Mouse (Mus musculus): ENCODE measurements at regions not wholly inside any gene's neighbourhood (a gene's known extent, or its start where the extent isn't known, plus 50 kb on each side); places are given as distances from the start of the nearest gene placed in this dataset.

DNA sequence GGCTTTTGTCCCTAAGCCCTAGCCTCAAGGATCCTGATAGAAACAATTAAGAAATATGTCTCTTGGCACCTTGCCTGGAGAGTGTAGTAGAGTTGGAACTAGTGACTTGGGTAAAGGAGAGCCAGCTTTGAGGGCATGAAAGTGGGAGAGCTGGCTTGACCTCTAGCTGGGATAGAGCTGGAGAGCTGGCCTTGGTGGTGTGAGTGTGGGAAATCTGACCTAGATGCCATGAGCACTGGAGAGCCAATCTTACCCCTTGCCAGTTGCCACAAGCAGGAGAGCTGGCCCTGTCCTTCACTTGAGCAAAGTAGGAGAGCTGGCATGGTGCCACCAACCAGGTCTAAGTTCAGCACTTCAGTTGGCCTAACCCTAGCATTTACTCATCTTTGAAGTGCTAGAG lies 995.7 kb downstream of the Gsdmc2 start:
- Histone ChIP-seq H3K27ac (ENCODE audit: low read length) (no peak overlapping the region), H3K9ac (ENCODE audit: low read depth, low read length) (no peak overlapping the region), H3K4me2 (ENCODE audit: low read length) (no peak overlapping the region)

DNA sequence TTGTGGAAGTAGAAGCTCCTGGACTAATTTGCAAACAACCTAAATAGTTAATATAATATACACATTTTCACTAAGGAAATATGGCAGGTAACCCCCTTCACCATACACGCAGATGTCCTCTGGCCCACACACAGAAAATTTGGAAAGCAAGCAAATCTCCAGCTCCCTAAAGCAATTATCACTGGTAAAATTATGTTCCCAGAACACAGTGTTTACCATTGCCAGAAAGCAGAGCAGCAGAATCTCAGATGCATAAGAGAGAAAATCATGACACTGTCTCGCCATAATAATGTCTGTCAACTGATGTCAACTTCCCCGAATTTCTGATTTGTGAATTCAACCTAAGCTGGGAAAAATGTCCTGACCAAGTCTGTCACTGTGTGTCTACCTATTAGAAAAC lies 999.1 kb downstream of the Gsdmc2 start:
- H3K9me3 ChIP-seq (replicated peaks; ENCODE audit: control insufficient read depth, low read length, poor library complexity, severe bottlenecking) = no peaks in the 10 kb centered on the region
- WGBS = 87% methylated on average over 3 of the region's 3 CpGs
- no peaks in the 10 kb centered on the region for H3K27me3 ChIP-seq (ENCODE audit: control insufficient read depth, insufficient read depth, low read depth, low read length)
- H3K4me3 ChIP-seq (ENCODE audit: low read depth, low read length) = no peak overlapping the region
- ATAC-seq = no peak
- no peaks in the 10 kb centered on the region for H3K4me1 ChIP-seq (ENCODE audit: control insufficient read depth, insufficient read depth, low read length)
- H3K36me3 ChIP-seq (ENCODE audit: control insufficient read depth, insufficient read depth, low read length) = no peaks in the 10 kb centered on the region
- H3K9ac ChIP-seq (ENCODE audit: low read depth, low read length) = no peak overlapping the region
- no peak overlapping the region for H3K27ac ChIP-seq (ENCODE audit: low read length)
- no peak overlapping the region for H3K4me2 ChIP-seq (ENCODE audit: low read length)

More for the DNA sequence above, 995.7 kb downstream of the Gsdmc2 start:
- no peaks in the 10 kb centered on the region for H3K4me1 ChIP-seq (ENCODE audit: control insufficient read depth, insufficient read depth, low read length)
- H3K36me3 ChIP-seq (ENCODE audit: control insufficient read depth, insufficient read depth, low read length) = no peaks in the 10 kb centered on the region
- no peak for ATAC-seq
- no peak overlapping the region for H3K4me3 ChIP-seq (ENCODE audit: low read depth, low read length)
- no peaks in the 10 kb centered on the region for H3K27me3 ChIP-seq (ENCODE audit: control insufficient read depth, insufficient read depth, low read depth, low read length)
- H3K9me3 ChIP-seq (replicated peaks; ENCODE audit: control insufficient read depth, low read length, poor library complexity, severe bottlenecking) = no peaks in the 10 kb centered on the region

- H3K4me3 ChIP-seq (ENCODE audit: low read depth, low read length) = no peak overlapping the region
- no peaks in the 10 kb centered on the region for H3K27me3 ChIP-seq (ENCODE audit: control insufficient read depth, insufficient read depth, low read depth, low read length)
- H3K36me3 ChIP-seq (ENCODE audit: control insufficient read depth, insufficient read depth, low read length) = no peaks in the 10 kb centered on the region
- ATAC-seq = no peak
- H3K9me3 ChIP-seq (replicated peaks; ENCODE audit: control insufficient read depth, low read length, poor library complexity, severe bottlenecking) = no peaks in the 10 kb centered on the region
- H3K9ac ChIP-seq (ENCODE audit: low read depth, low read length) = no peak overlapping the region
- no peaks in the 10 kb centered on the region for H3K4me1 ChIP-seq (ENCODE audit: control insufficient read depth, insufficient read depth, low read length)
- H3K4me2 ChIP-seq (ENCODE audit: low read length) = no peak overlapping the region
- no peak overlapping the region for H3K27ac ChIP-seq (ENCODE audit: low read length)
Measured at GRCm38 (mm10) chr15:62825586-62825985, 1019.4 kb downstream of the Gsdmc2 start.

GRCm38 (mm10) chr15:62823861-62824518 lies 1021.0 kb downstream of the Gsdmc2 start:
- no peaks in the 10 kb centered on the region for H3K9me3 ChIP-seq (replicated peaks; ENCODE audit: control insufficient read depth, low read length, poor library complexity, severe bottlenecking)
- WGBS = 67% methylated on average over 1 of the region's 1 CpGs
- no peaks in the 10 kb centered on the region for H3K4me1 ChIP-seq (ENCODE audit: control insufficient read depth, insufficient read depth, low read length)
- no peak overlapping the region for H3K9ac ChIP-seq (ENCODE audit: low read depth, low read length)
- ATAC-seq = no peak
- no peak overlapping the region for H3K27ac ChIP-seq (ENCODE audit: low read length)
- no peaks in the 10 kb centered on the region for H3K27me3 ChIP-seq (ENCODE audit: control insufficient read depth, insufficient read depth, low read depth, low read length)
- H3K4me2 ChIP-seq (ENCODE audit: low read length) = no peak overlapping the region
- H3K36me3 ChIP-seq (ENCODE audit: control insufficient read depth, insufficient read depth, low read length) = no peaks in the 10 kb centered on the region
- no peak overlapping the region for H3K4me3 ChIP-seq (ENCODE audit: low read depth, low read length)

DNA sequence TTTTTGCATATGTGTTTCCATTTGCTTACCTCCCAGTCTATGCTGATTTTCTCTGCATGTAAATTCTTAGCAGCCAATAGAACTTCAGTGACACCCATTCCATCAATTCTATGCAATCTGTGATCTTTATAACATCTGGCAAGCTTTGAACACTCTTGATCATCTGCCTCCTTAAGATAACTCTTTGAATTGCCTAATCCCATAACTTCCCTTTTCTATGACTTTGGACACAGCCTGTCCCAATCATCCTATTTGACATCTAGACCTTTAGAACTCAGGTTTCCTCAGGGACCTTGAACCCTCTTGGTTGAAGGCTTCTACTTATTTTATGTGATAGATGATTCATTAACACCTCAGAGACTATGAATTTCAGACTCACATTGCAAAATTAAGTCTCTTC lies 1022.7 kb downstream of the Gsdmc2 start:
- Histone ChIP-seq H3K27me3 (ENCODE audit: control insufficient read depth, insufficient read depth, low read depth, low read length) (no peaks in the 10 kb centered on the region), H3K27ac (ENCODE audit: low read length) (no peak overlapping the region), H3K4me3 (ENCODE audit: low read depth, low read length) (no peak overlapping the region), H3K36me3 (ENCODE audit: control insufficient read depth, insufficient read depth, low read length) (no peaks in the 10 kb centered on the region), H3K9me3 (replicated peaks; ENCODE audit: control insufficient read depth, low read length, poor library complexity, severe bottlenecking) (no peaks in the 10 kb centered on the region), H3K4me2 (ENCODE audit: low read length) (no peak overlapping the region), H3K4me1 (ENCODE audit: control insufficient read depth, insufficient read depth, low read length) (no peaks in the 10 kb centered on the region), H3K9ac (ENCODE audit: low read depth, low read length) (no peak overlapping the region)
- ATAC-seq = no peak

DNA sequence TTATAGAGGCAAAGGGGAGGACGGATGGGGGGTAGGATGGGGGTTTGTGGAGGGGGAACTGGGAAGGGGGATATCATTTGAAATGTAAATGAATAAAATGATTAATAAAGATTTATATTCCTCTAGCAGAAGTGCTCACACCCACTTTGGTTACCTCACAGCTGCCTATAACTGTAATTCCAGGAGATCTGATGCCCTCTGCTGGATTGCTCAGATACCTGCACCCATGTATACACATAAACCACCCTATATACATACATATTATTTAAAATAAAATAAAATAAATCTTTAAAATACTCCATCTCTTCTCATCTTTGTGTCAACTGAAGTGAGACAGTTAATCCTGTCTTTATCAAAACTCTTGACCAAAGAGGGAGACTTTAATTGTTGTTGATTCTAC lies 1031.9 kb downstream of the Gsdmc2 start:
- no peaks in the 10 kb centered on the region for H3K9me3 ChIP-seq (replicated peaks; ENCODE audit: control insufficient read depth, low read length, poor library complexity, severe bottlenecking)
- H3K36me3 ChIP-seq (ENCODE audit: control insufficient read depth, insufficient read depth, low read length) = no peaks in the 10 kb centered on the region
- 95% methylated on average over 1 of the region's 1 CpGs for WGBS
- H3K27me3 ChIP-seq (ENCODE audit: control insufficient read depth, insufficient read depth, low read depth, low read length) = no peaks in the 10 kb centered on the region
- no peak overlapping the region for H3K27ac ChIP-seq (ENCODE audit: low read length)
- H3K9ac ChIP-seq (ENCODE audit: low read depth, low read length) = no peak overlapping the region
- no peak overlapping the region for H3K4me3 ChIP-seq (ENCODE audit: low read depth, low read length)
- no peak for ATAC-seq
- no peak overlapping the region for H3K4me2 ChIP-seq (ENCODE audit: low read length)
- no peaks in the 10 kb centered on the region for H3K4me1 ChIP-seq (ENCODE audit: control insufficient read depth, insufficient read depth, low read length)

DNA sequence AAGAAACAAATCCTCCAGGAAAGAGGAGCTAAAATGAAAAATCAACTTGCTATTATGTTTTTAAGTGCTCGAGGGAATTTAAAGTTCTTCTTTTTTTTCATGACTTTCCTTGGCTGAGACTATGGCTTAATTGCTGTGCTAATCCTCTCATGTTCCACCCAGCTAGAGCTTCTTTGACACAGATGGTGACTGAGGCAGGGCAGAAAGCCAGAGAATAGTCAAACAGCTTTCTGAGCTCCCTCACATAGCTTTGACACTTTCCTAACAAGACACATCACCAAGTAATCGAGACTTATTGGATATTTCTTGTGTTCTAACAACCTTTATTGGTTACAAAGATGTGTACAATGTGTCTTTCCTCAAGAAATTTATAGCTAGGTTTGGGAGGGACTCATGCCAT lies 1033.0 kb downstream of the Gsdmc2 start:
- H3K36me3 ChIP-seq (ENCODE audit: control insufficient read depth, insufficient read depth, low read length) = no peaks in the 10 kb centered on the region
- H3K9ac ChIP-seq (ENCODE audit: low read depth, low read length) = no peak overlapping the region
- H3K4me2 ChIP-seq (ENCODE audit: low read length) = no peak overlapping the region
- H3K4me3 ChIP-seq (ENCODE audit: low read depth, low read length) = no peak overlapping the region
- H3K9me3 ChIP-seq (replicated peaks; ENCODE audit: control insufficient read depth, low read length, poor library complexity, severe bottlenecking) = no peaks in the 10 kb centered on the region
- no peaks in the 10 kb centered on the region for H3K27me3 ChIP-seq (ENCODE audit: control insufficient read depth, insufficient read depth, low read depth, low read length)
- no peak overlapping the region for H3K27ac ChIP-seq (ENCODE audit: low read length)
- no peaks in the 10 kb centered on the region for H3K4me1 ChIP-seq (ENCODE audit: control insufficient read depth, insufficient read depth, low read length)
- WGBS = 42% methylated on average over 2 of the region's 2 CpGs
- no peak for ATAC-seq

- H3K27ac ChIP-seq (ENCODE audit: low read length) = no peak overlapping the region
- WGBS = 93% methylated on average over 3 of the region's 3 CpGs
- no peaks in the 10 kb centered on the region for H3K4me1 ChIP-seq (ENCODE audit: control insufficient read depth, insufficient read depth, low read length)
- no peaks in the 10 kb centered on the region for H3K27me3 ChIP-seq (ENCODE audit: control insufficient read depth, insufficient read depth, low read depth, low read length)
- no peaks in the 10 kb centered on the region for H3K9me3 ChIP-seq (replicated peaks; ENCODE audit: control insufficient read depth, low read length, poor library complexity, severe bottlenecking)
- H3K36me3 ChIP-seq (ENCODE audit: control insufficient read depth, insufficient read depth, low read length) = no peaks in the 10 kb centered on the region
- H3K4me2 ChIP-seq (ENCODE audit: low read length) = no peak overlapping the region
- H3K9ac ChIP-seq (ENCODE audit: low read depth, low read length) = no peak overlapping the region
- no peak for ATAC-seq
- H3K4me3 ChIP-seq (ENCODE audit: low read depth, low read length) = no peak overlapping the region
Measured at GRCm38 (mm10) chr15:62809320-62809719, 1035.7 kb downstream of the Gsdmc2 start.

DNA sequence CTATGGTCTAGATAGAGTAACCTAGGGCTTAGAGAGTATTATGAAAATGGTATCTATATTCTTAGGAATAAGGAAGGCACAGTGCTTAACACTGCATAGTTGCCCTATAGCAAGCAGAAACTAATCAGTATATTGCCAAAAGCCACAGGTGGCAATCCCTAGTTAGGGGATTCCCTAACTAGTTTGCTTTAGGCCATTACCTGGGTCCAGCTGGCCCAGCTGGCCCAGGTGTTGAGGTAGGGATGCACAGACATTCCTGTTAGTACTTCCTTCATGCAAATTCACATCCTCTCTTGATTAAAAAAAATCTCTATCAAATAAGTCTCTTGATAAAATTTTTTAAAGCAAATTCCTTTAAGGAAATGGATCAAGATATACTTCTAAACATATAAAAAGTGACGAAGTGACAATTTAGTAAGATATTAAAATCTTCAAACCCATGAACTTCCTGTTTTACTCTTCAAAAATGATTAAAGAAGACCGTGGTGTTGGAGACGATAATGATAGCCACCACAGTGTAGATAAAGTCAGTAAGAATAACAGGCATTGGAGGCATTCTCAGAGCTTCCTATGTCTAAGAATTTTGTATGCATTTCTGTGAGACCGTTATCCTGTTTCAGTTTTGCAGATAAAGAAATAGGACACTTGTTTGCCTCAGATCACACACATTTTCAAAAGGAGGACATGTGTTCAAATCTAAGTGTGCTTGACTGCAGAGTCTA lies 1036.7 kb downstream of the Gsdmc2 start:
- Histone ChIP-seq H3K27me3 (ENCODE audit: control insufficient read depth, insufficient read depth, low read depth, low read length) (no peaks in the 10 kb centered on the region), H3K4me3 (ENCODE audit: low read depth, low read length) (no peak overlapping the region), H3K36me3 (ENCODE audit: control insufficient read depth, insufficient read depth, low read length) (no peaks in the 10 kb centered on the region), H3K27ac (ENCODE audit: low read length) (no peak overlapping the region), H3K4me1 (ENCODE audit: control insufficient read depth, insufficient read depth, low read length) (no peaks in the 10 kb centered on the region), H3K9me3 (replicated peaks; ENCODE audit: control insufficient read depth, low read length, poor library complexity, severe bottlenecking) (no peaks in the 10 kb centered on the region), H3K4me2 (ENCODE audit: low read length) (no peak overlapping the region), H3K9ac (ENCODE audit: low read depth, low read length) (no peak overlapping the region)
- WGBS = 94% methylated on average over 4 of the region's 4 CpGs
- ATAC-seq = no peak
